8 mouse cellular contexts compared by ENCODE assay signal in genomic region chrX:152089832-152090614, GRCm38 (mm10). TPM values are rescaled to one million over a fixed set of nuclear protein-coding genes. Genes with fewer than 3 reads are reported as not detected.
DNase-seq lines count a peak whose midpoint lies in the region; ATAC-seq lines count a peak whose summit lies in the region.
"Not testable (repeated sequence)": the region's sequence is repeated elsewhere in the genome, so short reads cannot be mapped to it uniquely, and the experiment has no call there.

No protein-coding gene starts in this region.

- H3K4me2 ChIP-seq in forebrain, embryonic 13.5 days: peak overlapping the region; percentile 32
- peak overlapping the region; percentile 27 for H3K4me2 ChIP-seq in midbrain, embryonic 13.5 days (replicated peaks)

- 28% methylated on average over 7 of the region's 7 CpGs for WGBS in forebrain, embryonic 13.5 days
- WGBS in midbrain, embryonic 13.5 days: 36% methylated on average over 7 of the region's 7 CpGs

- not testable (repeated sequence) for H3K36me3 ChIP-seq in forebrain, embryonic 13.5 days (ENCODE audit: poor library complexity, severe bottlenecking); midbrain, embryonic 13.5 days

- not testable (repeated sequence) for H3K9ac ChIP-seq in forebrain, embryonic 13.5 days; midbrain, embryonic 13.5 days (replicated peaks)

- peaks cover 33% of the 10 kb centered on the region; the same call in 1 of the 2 replicates for H3K27me3 ChIP-seq in forebrain, embryonic 13.5 days
- H3K27me3 ChIP-seq in midbrain, embryonic 13.5 days: peaks cover 86% of the 10 kb centered on the region

- intact Hi-C loops in heart, postnatal 10 days (cut with DNase I): not testable (repeated sequence)
- intact Hi-C loops in left cerebral cortex, postnatal 25 days (cut with DNase I): loop anchor here (2.0 kb wide), 1 partner anchor 57 kb away; no protein-coding TSS in a partner anchor

- H3K4me3 ChIP-seq in forebrain, embryonic 13.5 days; midbrain, embryonic 13.5 days (replicated peaks): not testable (repeated sequence)

- DNase-seq in R1 (ENCODE audit: low read depth, low spot score): peak; percentile 11
- peak; percentile 8 for DNase-seq in cerebellum, adult 9-11 months
- DNase-seq in heart, postnatal 10 days: peak; percentile 6 to 14
- peak; percentile 4 to 10 for DNase-seq in kidney, postnatal 36 days
- peak; percentile 68 to 89 for DNase-seq in left cerebral cortex, postnatal 25 days (ENCODE audit: low spot score in 2 of 2)
- DNase-seq in right cerebral cortex, adult 2 months (ENCODE audit: low spot score in 2 of 2): peak; percentile 69 to 77

- H3K27ac ChIP-seq in forebrain, embryonic 13.5 days: peak overlapping the region; percentile 19; the same call in 1 of the 2 replicates
- not testable (repeated sequence) for H3K27ac ChIP-seq in midbrain, embryonic 13.5 days

- H3K9me3 ChIP-seq in forebrain, embryonic 13.5 days (replicated peaks); midbrain, embryonic 13.5 days: not testable (repeated sequence)

- H3K4me1 ChIP-seq in forebrain, embryonic 13.5 days; midbrain, embryonic 13.5 days (replicated peaks): not testable (repeated sequence)

- ATAC-seq in forebrain, embryonic 13.5 days: peak; percentile 94
- ATAC-seq in midbrain, embryonic 13.5 days: peak; percentile 88

RNA-seq across cellular contexts. Expression of gene Iqsec2, which starts 54.0 kb away (rescaled TPM):
- polyA plus RNA-seq in forebrain, embryonic 13.5 days (2015; fragmentation: Nextera tagmentation; extraction: Ambion mirVana): 3.5 and 4.0 TPM in 2 replicates
- total RNA-seq in heart, postnatal 10 days (2021): 10 to 100 TPM; 66.9 to 69.9 TPM
- 100 to 1,000 TPM; 149 to 161 TPM for total RNA-seq in left cerebral cortex, postnatal 25 days (2021)
- 3.2 TPM in 2 replicates for polyA plus RNA-seq in midbrain, embryonic 13.5 days (2015; fragmentation: Nextera tagmentation; extraction: Ambion mirVana)

Comparison
In these comparisons a context has a peak if more than half of its experiments do, and no peak if none do; other contexts are left out.
1. DNase-seq: peak in every context shown above with its lines; median percentile 78 in left cerebral cortex, postnatal 25 days; 73 in right cerebral cortex, adult 2 months; 11 in R1; 10 in heart, postnatal 10 days; 8 in cerebellum, adult 9-11 months; 7 in kidney, postnatal 36 days.